Mouse (Mus musculus) forebrain, embryonic 15.5 days (tissue): Measurements from ENCODE around the gene Macrod2. TPM values are rescaled to one million over a fixed set of nuclear protein-coding genes. Genes with fewer than 3 reads are reported as not detected.

Source experiments
- ATAC-seq: fragments of 200-750 bp; cut with Nextera tagmentation; replicated peaks from 2 replicates; pipeline ENCODE4 v1.8.0; 2017; ENCODE audit warnings: mild to moderate bottlenecking, moderate TSS enrichment, moderate library complexity
- H3K27ac ChIP-seq: fragments of 300-500 bp; sonication (generic); replicated peaks from 2 replicates; pipeline ENCODE4 v1.5.1; 2015; ENCODE audit warnings: mild to moderate bottlenecking, inconsistent platforms
- H3K27me3 ChIP-seq: fragments of 300-500 bp; sonication (generic); 2 replicates; pipeline ENCODE4 v1.6.1; 2015; ENCODE audit warnings: inconsistent platforms
- H3K36me3 ChIP-seq: fragments of 300-500 bp; sonication (generic); 2 replicates; pipeline ENCODE4 v1.6.1; 2015; ENCODE audit warnings: mild to moderate bottlenecking, inconsistent platforms
- H3K4me1 ChIP-seq: fragments of 300-500 bp; sonication (generic); 2 replicates; pipeline ENCODE4 v1.6.1; 2015; ENCODE audit warnings: inconsistent platforms
- H3K4me2 ChIP-seq: fragments of 300-500 bp; sonication (generic); replicated peaks from 2 replicates; pipeline ENCODE4 v1.6.1; 2015; ENCODE audit warnings: mild to moderate bottlenecking, inconsistent platforms
- H3K4me3 ChIP-seq: fragments of 300-500 bp; sonication (generic); 2 replicates; pipeline ENCODE4 v1.5.1; 2015; ENCODE audit warnings: mild to moderate bottlenecking, inconsistent platforms
- H3K9ac ChIP-seq: fragments of 300-500 bp; sonication (generic); replicated peaks from 2 replicates; pipeline ENCODE4 v1.6.1; 2015; ENCODE audit warnings: mild to moderate bottlenecking, inconsistent platforms
- H3K9me3 ChIP-seq: fragments of 300-500 bp; sonication (generic); 2 replicates; pipeline ENCODE4 v1.6.1; 2016; ENCODE audit warnings: inconsistent platforms
- whole genome bisulfite sequencing: fragments of 180-500 bp; shearing (Covaris S2); methylation state at CpG from one replicate; pipeline ENCODE4 v1.1.7; 2015; ENCODE audit warnings: mixed read lengths; 5-methylcytosine and 5-hydroxymethylcytosine counted together
- polyA plus RNA-seq: library from polyadenylated mRNA; unstranded; fragments of >200 nt; fragmentation: Nextera tagmentation; extraction: Ambion mirVana; gene quantifications from 2 replicates; pipeline ENCODE4 v1.2.1, GENCODE M21; 2015

Gene Macrod2
- polyA plus RNA-seq, 1 experiment from 2014 or later: 93.1 TPM

DNA sequence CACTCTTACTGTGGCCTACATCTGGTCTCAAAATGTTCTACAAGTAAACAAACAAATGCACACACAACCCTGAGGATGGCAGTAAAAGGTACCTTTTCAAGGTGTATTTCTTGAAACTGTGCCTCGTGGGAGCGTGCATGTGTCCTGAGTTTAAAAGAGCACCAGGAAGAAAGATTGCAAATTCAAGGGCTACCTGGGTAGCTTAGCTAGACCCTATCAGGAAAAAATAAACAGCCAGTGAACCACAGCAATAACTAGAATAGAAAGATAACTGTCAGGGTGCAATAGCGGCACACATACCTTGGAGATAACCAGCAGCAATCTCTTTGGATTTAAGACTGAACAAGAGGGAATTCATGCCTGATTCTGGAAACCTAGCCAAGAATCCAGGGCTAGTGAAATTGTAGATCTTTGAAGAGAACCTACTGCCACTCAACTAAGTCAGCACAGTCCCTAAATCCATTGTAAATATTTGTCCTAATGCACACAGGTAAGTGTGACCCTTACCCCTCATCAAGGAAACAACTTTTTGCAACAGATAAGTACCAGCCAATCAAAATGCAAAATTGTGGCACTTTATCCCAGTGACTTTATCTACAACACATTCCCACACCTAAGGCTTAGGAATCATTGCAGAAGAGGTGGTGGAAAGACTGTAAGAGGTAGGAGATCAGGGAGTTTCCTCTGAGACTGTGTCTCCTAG, 590.7 kb downstream of the Macrod2 start:
- Histone ChIP-seq H3K9ac (no peak overlapping the region), H3K27ac (no peak overlapping the region), H3K4me3 (no peak overlapping the region), H3K27me3 (no peaks in the 10 kb centered on the region), H3K4me2 (no peak overlapping the region), H3K9me3 (no peaks in the 10 kb centered on the region), H3K36me3 (no peaks in the 10 kb centered on the region), H3K4me1 (no peaks in the 10 kb centered on the region)
- WGBS: 98% methylated on average over 3 of the region's 3 CpGs
- no peak for ATAC-seq

- 65% methylated on average over 5 of the region's 5 CpGs for whole genome bisulfite sequencing
- Histone ChIP-seq H3K9ac (no peak overlapping the region), H3K4me2 (no peak overlapping the region), H3K4me1 (0 out of 2 replicates have a peak, but pooled peaks cover 5% of the 10 kb centered on the region), H3K27me3 (no peaks in the 10 kb centered on the region), H3K27ac (no peak overlapping the region), H3K36me3 (no peaks in the 10 kb centered on the region), H3K4me3 (no peak overlapping the region), H3K9me3 (no peaks in the 10 kb centered on the region)
- ATAC-seq: no peak
Observed at GRCm38 (mm10) chr2:141003846-141004245, 608.7 kb downstream of the Macrod2 start.

GRCm38 (mm10) chr2:141004326-141004725, 609.2 kb downstream of the Macrod2 start:
- H3K36me3 ChIP-seq: no peaks in the 10 kb centered on the region
- H3K4me1 ChIP-seq: 0 out of 2 replicates have a peak, but pooled peaks cover 5% of the 10 kb centered on the region
- no peaks in the 10 kb centered on the region for H3K27me3 ChIP-seq
- no peaks in the 10 kb centered on the region for H3K9me3 ChIP-seq
- no peak overlapping the region for H3K27ac ChIP-seq
- no peak for ATAC-seq
- H3K4me3 ChIP-seq: no peak overlapping the region
- H3K4me2 ChIP-seq: no peak overlapping the region
- no peak overlapping the region for H3K9ac ChIP-seq
- WGBS: 67% methylated on average over 3 of the region's 3 CpGs

- WGBS: 39% methylated on average over 6 of the region's 6 CpGs
- no peaks in the 10 kb centered on the region for H3K36me3 ChIP-seq
- H3K9ac ChIP-seq: no peak overlapping the region
- no peak overlapping the region for H3K27ac ChIP-seq
- ATAC-seq: no peak
- no peak overlapping the region for H3K4me3 ChIP-seq
- H3K27me3 ChIP-seq: no peaks in the 10 kb centered on the region
- H3K9me3 ChIP-seq: no peaks in the 10 kb centered on the region
- H3K4me2 ChIP-seq: no peak overlapping the region
- H3K4me1 ChIP-seq: 0 out of 2 replicates have a peak, but pooled peaks cover 5% of the 10 kb centered on the region
Observed at GRCm38 (mm10) chr2:141005616-141006015, 610.5 kb downstream of the Macrod2 start.

GRCm38 (mm10) chr2:141007725-141008124, 612.6 kb downstream of the Macrod2 start:
- Histone ChIP-seq H3K27ac (no peak overlapping the region), H3K36me3 (no peaks in the 10 kb centered on the region), H3K4me3 (no peak overlapping the region), H3K9me3 (no peaks in the 10 kb centered on the region), H3K9ac (no peak overlapping the region), H3K4me1 (0 out of 2 replicates have a peak, but pooled peaks cover 5% of the 10 kb centered on the region), H3K27me3 (no peaks in the 10 kb centered on the region), H3K4me2 (no peak overlapping the region)
- no peak for ATAC-seq
- 44% methylated on average over 7 of the region's 7 CpGs for WGBS

DNA sequence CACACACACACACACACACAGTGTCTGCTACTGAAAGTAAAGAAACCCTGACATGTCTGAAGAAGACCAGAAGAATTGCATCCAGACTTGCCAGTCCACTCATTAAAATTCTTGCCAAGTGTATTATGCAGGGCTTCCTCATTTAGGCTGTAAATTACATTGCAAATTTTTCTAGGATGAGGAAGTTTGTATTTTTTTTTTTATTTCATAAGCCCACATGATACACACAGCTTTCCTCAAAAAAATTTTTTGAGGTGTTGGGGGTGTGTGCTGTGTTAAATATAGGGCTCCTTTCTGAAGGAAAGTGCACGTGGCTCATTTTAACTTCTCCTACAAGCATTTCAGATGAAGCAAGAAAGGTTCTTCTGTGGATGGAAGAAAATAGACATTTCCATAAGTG, 613.3 kb downstream of the Macrod2 start:
- no peak for ATAC-seq
- H3K4me2 ChIP-seq: no peak overlapping the region
- H3K9me3 ChIP-seq: no peaks in the 10 kb centered on the region
- no peak overlapping the region for H3K27ac ChIP-seq
- no peaks in the 10 kb centered on the region for H3K27me3 ChIP-seq
- H3K36me3 ChIP-seq: no peaks in the 10 kb centered on the region
- H3K4me1 ChIP-seq: 0 out of 2 replicates have a peak, but pooled peaks cover 5% of the 10 kb centered on the region
- H3K9ac ChIP-seq: no peak overlapping the region
- 84% methylated on average over 1 of the region's 1 CpGs for WGBS
- no peak overlapping the region for H3K4me3 ChIP-seq

DNA sequence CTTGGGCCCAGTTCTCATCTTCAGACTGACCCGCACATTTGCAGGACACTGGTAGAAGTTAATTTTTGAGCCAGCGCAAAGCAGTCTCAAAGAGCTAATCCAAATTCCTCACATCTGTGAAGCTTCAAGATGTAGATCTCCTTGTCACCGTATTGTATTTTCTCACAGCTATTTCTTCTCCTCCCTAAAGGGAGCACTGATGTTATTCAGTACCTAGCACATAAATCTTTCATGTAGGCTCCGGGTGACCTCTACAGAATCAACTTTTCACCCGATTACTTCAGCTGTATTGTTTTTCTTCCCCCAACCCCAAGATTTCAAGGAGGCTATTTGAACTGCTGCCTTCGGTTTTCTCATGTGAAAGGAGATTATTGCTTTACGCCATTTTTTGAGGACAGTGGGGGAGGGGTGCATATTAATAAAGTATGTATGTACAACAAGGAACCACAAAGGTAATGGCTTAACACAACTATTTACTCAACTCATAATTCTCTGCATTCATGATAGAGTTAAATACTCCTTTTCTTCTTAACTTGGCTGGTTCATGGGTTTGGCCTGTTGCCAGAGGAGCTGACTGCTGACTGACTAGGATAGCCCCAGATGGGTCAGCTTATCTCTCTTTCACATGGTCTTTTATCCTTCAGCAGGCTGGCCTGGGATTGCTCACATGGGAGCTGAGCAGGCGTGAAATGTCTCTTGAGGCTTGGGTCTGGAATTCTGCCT, 618.5 kb downstream of the Macrod2 start:
- WGBS: 83% methylated on average over 8 of the region's 8 CpGs
- Histone ChIP-seq H3K4me2 (no peak overlapping the region), H3K4me3 (no peak overlapping the region), H3K36me3 (no peaks in the 10 kb centered on the region), H3K9ac (no peak overlapping the region), H3K27ac (no peak overlapping the region), H3K27me3 (no peaks in the 10 kb centered on the region), H3K4me1 (no peaks in the 10 kb centered on the region), H3K9me3 (no peaks in the 10 kb centered on the region)
- no peak for ATAC-seq

GRCm38 (mm10) chr2:141022971-141023370, 627.9 kb downstream of the Macrod2 start:
- H3K4me3 ChIP-seq: no peak overlapping the region
- no peak overlapping the region for H3K9ac ChIP-seq
- no peak overlapping the region for H3K27ac ChIP-seq
- no peaks in the 10 kb centered on the region for H3K27me3 ChIP-seq
- H3K36me3 ChIP-seq: no peaks in the 10 kb centered on the region
- WGBS: 50% methylated on average over 4 of the region's 4 CpGs
- H3K4me1 ChIP-seq: peaks cover 17% of the 10 kb centered on the region
- no peaks in the 10 kb centered on the region for H3K9me3 ChIP-seq
- ATAC-seq: no peak
- no peak overlapping the region for H3K4me2 ChIP-seq

DNA sequence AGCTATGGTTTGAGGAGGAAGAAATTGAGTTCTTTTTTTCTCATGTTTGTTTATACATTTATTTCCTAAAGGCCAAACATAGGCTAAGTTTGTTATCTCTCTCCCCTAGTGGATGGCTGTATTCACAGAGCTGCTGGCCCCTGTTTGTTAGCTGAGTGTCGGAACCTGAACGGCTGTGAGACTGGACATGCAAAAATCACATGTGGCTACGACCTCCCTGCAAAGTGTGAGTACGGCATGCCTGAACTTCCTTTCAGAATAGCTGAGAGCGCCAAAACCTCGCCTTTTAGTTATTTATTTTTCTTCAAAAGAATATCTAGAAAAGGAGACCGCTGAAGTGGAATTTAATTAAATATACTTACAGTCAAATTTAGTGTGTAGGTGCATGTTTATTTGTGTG, 628.8 kb downstream of the Macrod2 start:
- Histone ChIP-seq H3K4me2 (0 out of 2 replicates have a peak overlapping the region, but pooled peaks have one; percentile 20), H3K4me1 (peaks cover 17% of the 10 kb centered on the region), H3K9me3 (no peaks in the 10 kb centered on the region), H3K27me3 (no peaks in the 10 kb centered on the region), H3K4me3 (no peak overlapping the region), H3K9ac (no peak overlapping the region), H3K36me3 (no peaks in the 10 kb centered on the region), H3K27ac (no peak overlapping the region)
- WGBS: 24% methylated on average over 7 of the region's 7 CpGs
- ATAC-seq: 0 out of 2 replicates have a peak, but pooled peaks have one; percentile 43

- peak; percentile 72 for ATAC-seq
- Histone ChIP-seq H3K4me1 (peaks cover 17% of the 10 kb centered on the region), H3K9ac (no peak overlapping the region), H3K4me3 (no peak overlapping the region), H3K36me3 (no peaks in the 10 kb centered on the region), H3K27ac (0 out of 2 replicates have a peak overlapping the region, but pooled peaks have one; percentile 19), H3K9me3 (no peaks in the 10 kb centered on the region), H3K4me2 (no peak overlapping the region), H3K27me3 (no peaks in the 10 kb centered on the region)
- 23% methylated on average over 6 of the region's 6 CpGs for WGBS
Observed at GRCm38 (mm10) chr2:141024316-141025043, 629.4 kb downstream of the Macrod2 start.

DNA sequence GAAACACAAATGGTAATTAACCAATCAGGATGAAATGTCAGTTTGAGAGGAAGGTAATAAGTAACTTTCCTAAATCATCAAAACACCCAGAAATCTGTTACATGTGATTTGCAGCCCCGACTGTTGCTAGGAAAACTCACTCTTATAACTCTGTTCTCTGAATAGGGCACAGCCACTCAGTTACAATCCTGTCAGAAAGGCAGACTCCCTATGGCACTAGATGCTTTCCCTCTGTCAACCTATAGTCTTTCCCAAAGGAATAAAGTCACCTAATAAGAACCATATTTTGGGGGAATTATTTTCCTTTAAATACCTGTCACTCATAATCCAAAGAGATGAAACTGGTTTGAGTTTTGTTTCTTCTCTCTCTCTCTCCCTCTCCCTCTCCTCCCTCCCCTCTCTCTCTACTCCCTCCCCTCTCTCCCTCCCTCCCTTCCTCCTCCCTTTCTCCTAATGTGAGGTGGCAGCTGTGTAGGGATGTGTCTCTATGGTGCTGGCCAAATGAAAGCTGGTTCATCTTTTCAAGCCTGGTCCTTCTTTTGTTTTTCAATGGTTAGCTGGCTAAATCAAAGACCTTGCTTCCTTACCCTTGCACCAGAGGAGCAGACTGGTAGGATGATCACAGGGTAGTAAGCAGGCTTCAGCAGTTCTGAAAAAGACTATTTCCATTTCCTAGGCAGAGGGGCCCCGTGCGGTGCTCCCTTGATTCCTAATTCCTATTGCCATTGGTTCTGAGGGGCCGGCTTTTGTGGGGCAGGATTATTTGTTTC, 661.8 kb downstream of the Macrod2 start:
- Histone ChIP-seq H3K9ac (no peak overlapping the region), H3K4me1 (peaks cover 9% of the 10 kb centered on the region), H3K27me3 (no peaks in the 10 kb centered on the region), H3K36me3 (no peaks in the 10 kb centered on the region), H3K27ac (peak overlapping the region; percentile 44), H3K9me3 (no peaks in the 10 kb centered on the region), H3K4me2 (no peak overlapping the region), H3K4me3 (no peak overlapping the region)
- peak; percentile 79 for ATAC-seq
- WGBS: 5% methylated on average over 4 of the region's 4 CpGs
